Mouse (Mus musculus) layer of hippocampus, adult 2 months (tissue): ENCODE results near the gene Ppm1h. TPM values are rescaled to one million over a fixed set of nuclear protein-coding genes. Genes with fewer than 3 reads are reported as not detected.

Experiments used
- DNase-seq, 2 experiments: peaks; one replicate each; pipeline ENCODE4 v3.0.0; 2022; ENCODE audit warnings: low spot score in 2 of 2
- H3K27ac ChIP-seq: fragments of 200-600 bp; 2 replicates; pipeline ENCODE4 v1.8.1; 2022
- H3K4me3 ChIP-seq: fragments of 200-600 bp; 2 replicates; pipeline ENCODE4 v1.8.1; 2022; ENCODE audit warnings: mild to moderate bottlenecking
- CTCF ChIP-seq: fragments of 200-600 bp; conservative IDR thresholded peaks from 2 replicates; pipeline ENCODE4 v1.8.1; 2022; ENCODE audit warnings: antibody characterized with exemption, mild to moderate bottlenecking, moderate library complexity
- total RNA-seq, 2 experiments: library from RNA; stranded (reverse); gene quantifications; 2 replicates each; pipeline ENCODE4 v1.2.3; 2021

The Ppm1h gene
- total RNA-seq, 2 experiments from 2014 or later, result 74.8 to 75.3 TPM

DNA sequence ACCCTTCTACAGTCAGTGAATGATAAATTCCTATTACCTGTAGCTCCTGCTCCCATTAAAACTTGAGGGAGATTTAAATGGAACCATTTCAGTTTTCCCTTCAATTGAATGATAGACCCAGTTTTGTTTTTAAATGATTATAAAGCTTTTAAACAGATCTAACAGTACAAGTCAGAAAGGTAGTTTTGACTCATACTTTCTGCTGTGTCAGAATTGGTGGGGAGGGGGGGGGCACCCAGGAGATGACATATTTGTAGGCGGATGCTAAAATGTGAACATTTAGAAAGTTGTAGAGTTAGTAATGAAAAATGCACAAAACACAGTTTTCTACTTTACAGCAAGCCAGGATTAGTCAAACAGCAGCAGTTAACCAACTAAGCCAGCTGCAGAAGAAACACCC is 76.4 kb downstream of the Ppm1h start:
- H3K27ac ChIP-seq, result no peak overlapping the region
- DNase-seq, result no peak
- TF ChIP-seq CTCF, result no peak
- no peak overlapping the region for H3K4me3 ChIP-seq

DNA sequence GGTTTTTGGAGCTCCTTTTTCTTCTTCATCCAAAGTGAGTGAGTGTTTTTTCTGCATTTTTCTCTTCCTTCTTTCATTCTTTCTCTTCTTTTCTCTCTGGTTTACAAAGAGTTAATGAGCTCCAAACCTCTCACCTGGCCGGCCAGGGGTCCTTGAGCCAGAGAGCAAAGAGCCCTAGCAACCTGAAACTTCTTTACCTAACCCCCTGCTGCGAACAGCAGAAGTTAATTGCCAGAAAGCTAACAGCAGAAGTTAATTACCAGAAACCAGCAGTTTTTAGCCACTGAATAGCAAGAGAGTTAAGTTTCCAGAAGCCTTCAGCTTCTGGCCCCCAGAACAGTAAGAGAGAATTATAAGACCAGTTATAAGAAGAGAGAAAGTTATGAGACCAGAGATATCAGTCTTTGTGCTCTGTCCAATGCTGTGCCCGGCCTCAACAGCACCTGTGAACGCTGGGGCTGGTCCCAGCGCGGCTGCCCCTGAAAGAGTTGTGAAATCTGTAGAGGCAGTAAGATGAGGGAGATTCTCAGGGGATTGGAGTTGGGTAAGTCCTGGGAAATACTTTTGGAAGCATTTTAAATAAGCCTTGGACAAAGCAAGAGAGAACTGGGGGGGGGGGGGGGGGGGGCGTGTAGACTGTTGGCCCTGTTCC is 78.4 kb downstream of the Ppm1h start:
- Histone ChIP-seq H3K27ac (no peak overlapping the region), H3K4me3 (no peak overlapping the region)
- no peak for TF ChIP-seq CTCF
- DNase-seq, result no peak

- no peak overlapping the region for H3K4me3 ChIP-seq
- no peak for TF ChIP-seq CTCF
- DNase-seq, result no peak
- H3K27ac ChIP-seq, result no peak overlapping the region
These were observed 79.2 kb downstream of the Ppm1h start for GRCm38 (mm10) chr10:122757727-122758126.

- no peak for TF ChIP-seq CTCF
- Histone ChIP-seq H3K27ac (no peak overlapping the region), H3K4me3 (no peak overlapping the region)
- DNase-seq, result no peak
These were observed 79.8 kb downstream of the Ppm1h start for GRCm38 (mm10) chr10:122758346-122758745.

DNA sequence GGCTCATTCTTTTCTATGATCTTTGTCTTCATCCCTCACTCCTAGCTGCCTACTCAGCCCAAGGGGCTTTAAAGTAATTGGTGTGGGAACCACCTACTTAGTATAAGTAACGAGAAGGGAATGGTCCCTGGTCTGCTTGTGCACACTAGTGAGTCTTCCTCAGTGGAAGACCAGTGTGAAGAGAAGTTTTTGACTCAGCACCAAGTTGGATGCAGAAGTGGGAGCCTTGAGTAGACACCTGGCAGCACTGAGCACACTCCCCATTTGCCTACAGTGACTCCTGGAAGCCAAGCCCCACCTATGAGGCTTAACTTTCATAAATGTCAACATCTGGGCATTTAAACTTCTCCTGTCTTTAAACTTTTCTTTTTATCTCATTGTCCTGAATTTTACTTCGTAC is 81.2 kb downstream of the Ppm1h start:
- H3K27ac ChIP-seq, result no peak overlapping the region
- TF ChIP-seq CTCF, result no peak
- no peak for DNase-seq
- H3K4me3 ChIP-seq, result no peak overlapping the region

DNA sequence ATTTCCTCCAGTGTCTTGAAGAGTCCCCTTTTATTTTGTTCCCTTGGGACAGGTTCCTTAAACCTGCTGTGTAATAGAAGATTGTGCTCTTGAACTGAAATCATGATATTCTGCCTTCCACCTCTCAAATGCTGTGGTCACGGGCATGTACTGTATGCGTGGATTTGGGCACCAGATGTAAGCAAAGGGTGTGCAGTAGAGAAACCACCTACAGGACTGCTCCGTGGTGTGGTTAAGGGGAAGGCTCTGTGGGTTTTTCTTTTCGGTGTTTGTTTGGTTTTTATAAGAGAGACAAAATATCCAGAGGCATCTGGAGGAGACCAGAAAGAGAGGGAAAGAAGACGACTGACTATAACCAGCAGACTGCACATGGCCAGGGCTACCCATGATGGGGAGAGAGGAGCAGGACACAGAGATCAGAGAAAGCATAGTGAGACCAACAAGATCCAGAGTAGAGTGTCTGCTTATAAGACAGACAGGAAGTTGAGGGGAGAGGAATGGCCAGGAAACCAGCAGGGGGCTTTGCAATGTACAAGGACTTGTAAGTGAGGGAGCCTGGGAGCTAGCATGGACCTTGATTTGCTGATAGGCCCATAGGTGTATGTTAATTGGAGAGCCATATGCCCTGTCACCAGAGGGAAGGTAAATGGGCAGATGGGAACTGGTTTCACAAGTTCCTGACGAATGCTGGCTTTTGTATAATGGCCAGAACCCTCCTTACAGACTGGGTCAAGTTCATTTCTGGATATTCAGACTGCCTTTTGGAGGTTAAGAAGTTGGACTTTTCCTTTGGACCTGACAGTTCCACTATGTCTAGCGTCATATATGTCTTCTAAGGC is 82.1 kb downstream of the Ppm1h start:
- no peak for DNase-seq
- TF ChIP-seq CTCF, result no peak
- Histone ChIP-seq H3K4me3 (no peak overlapping the region), H3K27ac (no peak overlapping the region)

DNA sequence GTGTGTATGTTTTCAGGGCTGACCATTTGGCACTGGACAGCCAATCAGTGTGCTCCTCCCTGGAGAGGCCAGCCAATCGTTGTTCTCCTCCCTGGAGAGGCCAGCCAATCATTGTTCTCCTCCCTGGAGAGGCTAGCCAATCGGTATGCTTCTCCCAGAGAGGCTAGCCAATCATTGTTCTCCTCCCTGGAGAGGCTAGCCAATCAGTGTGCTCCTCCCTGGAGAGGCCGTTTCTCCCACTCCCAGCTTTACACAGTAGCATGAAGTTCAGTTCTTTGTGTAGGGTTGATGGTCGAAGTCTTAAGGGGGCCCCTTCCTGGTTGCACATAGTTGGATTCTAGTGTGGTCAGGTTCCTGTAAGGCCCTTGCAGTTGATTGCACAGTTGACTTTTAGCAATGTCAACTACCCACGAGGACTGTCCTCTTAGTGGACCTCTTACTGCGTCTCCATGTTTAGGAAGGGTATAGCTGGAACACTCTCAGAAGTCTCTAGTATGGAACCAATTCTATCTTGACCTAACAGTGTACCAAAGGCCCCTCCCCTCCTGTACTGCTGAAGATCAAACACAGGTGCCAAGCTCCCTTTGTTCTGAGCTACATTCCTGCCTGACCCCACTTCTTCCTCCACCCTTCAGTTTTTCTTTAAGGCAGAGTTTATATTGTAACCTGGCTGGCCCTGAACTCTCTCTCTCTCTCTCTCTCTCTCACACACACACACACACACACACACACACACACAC is 84.4 kb downstream of the Ppm1h start:
- no peak for TF ChIP-seq CTCF
- no peak overlapping the region for H3K27ac ChIP-seq
- no peak overlapping the region for H3K4me3 ChIP-seq
- DNase-seq, result no peak

- Histone ChIP-seq H3K27ac (0 out of 2 replicates have a peak overlapping the region, but pooled peaks have one; percentile 14), H3K4me3 (no peak overlapping the region)
- TF ChIP-seq CTCF, result no peak
- no peak for DNase-seq
These were observed 85.0 kb downstream of the Ppm1h start for GRCm38 (mm10) chr10:122763596-122763995.

DNA sequence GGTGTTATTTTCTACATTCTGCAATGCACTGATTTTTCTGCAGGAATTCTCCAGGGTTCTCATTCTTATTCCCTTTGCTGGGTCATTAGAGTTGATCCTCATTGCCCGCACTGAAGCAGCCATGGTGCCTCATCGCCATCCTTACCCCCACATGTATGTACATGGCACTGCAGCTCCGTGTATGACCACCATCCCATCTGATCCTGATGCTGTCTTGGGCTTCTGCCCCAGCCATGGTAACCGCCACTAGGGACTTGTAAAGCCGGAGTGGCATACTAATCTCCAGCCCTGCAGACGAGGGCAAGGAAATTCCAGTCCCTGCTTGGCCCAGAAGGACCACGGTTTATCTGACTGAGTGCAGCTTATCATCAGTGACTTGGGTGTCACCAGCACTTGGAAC is 86.1 kb downstream of the Ppm1h start:
- no peak for TF ChIP-seq CTCF
- Histone ChIP-seq H3K27ac (no peak overlapping the region), H3K4me3 (no peak overlapping the region)
- DNase-seq, result no peak

DNA sequence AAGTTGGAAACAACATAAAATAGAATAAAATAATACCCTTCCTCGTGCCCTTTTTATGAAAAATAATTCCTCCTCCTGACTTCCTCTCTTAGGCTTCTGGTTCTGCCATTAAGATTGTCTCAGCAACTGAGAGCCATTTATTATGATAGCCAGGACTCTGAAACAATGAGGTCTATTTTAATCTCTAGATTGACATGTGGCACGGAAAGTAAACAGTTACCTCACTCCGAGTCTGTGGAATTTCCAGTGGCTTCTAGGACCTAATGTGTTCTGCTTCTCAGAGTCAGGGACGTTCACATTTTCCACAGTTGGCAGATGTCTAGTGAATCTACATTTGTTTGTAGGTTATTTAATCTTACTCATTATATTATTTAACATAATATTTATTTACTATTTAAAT is 87.0 kb downstream of the Ppm1h start:
- no peak overlapping the region for H3K27ac ChIP-seq
- no peak overlapping the region for H3K4me3 ChIP-seq
- no peak for TF ChIP-seq CTCF
- DNase-seq, result no peak

- H3K4me3 ChIP-seq, result no peak overlapping the region
- no peak for DNase-seq
- H3K27ac ChIP-seq, result no peak overlapping the region
- TF ChIP-seq CTCF, result no peak
These were observed 87.4 kb downstream of the Ppm1h start for GRCm38 (mm10) chr10:122765992-122766391.

DNA sequence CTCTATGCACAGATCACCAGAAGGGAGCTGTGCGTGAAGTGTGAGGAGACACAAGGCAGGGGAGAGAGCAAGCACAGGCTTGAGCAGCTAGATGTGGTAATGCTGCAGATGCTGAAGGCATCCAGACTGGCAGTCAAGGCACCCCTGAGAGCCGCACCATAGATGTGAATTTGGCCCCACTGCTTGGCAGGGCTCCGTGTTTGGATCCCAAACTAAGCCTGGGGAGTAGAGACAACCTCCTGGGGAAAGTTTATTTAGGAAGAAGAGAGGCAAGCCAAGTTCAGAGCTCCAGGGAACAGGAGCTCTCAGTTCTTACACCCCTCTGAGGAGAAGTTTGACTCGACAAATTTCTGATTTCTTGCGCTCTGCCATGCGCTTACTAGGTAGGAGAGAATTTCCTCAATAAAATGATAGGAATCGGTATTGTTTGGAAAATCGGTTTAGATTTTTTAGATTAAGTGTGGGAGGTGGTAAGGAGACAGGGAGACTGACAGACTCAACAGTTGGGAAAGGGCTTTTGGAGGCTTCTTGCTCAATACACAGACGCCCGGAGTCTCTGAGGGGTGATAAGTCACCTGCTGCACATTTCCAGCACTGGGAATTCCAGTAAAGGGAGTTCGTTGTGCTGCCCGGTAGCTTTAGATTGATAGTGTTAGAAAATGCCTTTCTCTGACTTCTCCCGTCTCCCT is 89.8 kb downstream of the Ppm1h start:
- DNase-seq, result no peak
- TF ChIP-seq CTCF, result no peak
- no peak overlapping the region for H3K27ac ChIP-seq
- H3K4me3 ChIP-seq, result no peak overlapping the region

- H3K4me3 ChIP-seq, result no peak overlapping the region
- DNase-seq, result no peak
- no peak overlapping the region for H3K27ac ChIP-seq
These were observed 90.4 kb downstream of the Ppm1h start for GRCm38 (mm10) chr10:122768893-122769341.

More at GRCm38 (mm10) chr10:122768893-122769341, 90.4 kb downstream of the Ppm1h start:
- no peak for TF ChIP-seq CTCF
